Mouse (Mus musculus): ENCODE results near the gene Gm21732. TPM values are rescaled to one million over a fixed set of nuclear protein-coding genes. Genes with fewer than 3 reads are reported as not detected.
"Not testable (repeated sequence)": the region's sequence is repeated elsewhere in the genome, so short reads cannot be mapped to it uniquely, and the experiment has no call there.

Gm21732 gene
- total RNA-seq (2017), result not detected in 2 replicates

DNA sequence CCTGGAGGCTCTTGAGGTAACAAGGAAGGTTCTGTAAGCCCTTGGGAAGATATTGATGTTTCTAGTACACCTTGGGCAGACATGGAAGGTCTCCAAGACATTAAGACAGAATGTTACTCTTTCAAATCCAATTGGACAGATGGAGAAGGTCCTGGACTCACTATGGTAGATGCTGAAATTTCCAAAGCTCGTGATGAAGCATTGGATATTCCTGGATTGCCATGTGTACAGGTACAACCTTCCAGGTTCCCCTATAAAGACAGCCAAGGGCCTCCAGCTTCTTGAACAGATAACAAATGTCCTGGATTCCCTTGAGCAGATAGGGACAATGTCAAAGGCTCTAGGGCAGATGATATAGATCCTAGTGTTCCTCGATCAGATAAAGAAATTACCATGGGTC is at the start of gene Gm21732:
Gene Gm21732, minus strand, starts transcription at position 101 of the 400 bp plus-strand sequence.
- ATAC-seq (ENCODE audit: extremely low read depth, insufficient number of reproducible peaks, low FRiP score, poor library complexity, severe bottlenecking), result not testable (repeated sequence)

Other genes with a start within 250 kb of the Gm21732 start
- not detected in 2 replicates for gene Gm20897, start 73.5 kb downstream of the Gm21732 start, total RNA-seq (2017)